Mouse (Mus musculus) frontal cortex, postnatal 14 days (tissue): ENCODE results near the gene Syndig1l.
A peak's percentile ranks its signal among the peaks of the same experiment; 100 is the strongest.

Source experiments
- DNase-seq, 2 experiments: peaks; one replicate each; pipeline ENCODE4 v3.0.0; 2022; ENCODE audit warnings: low spot score in 2 of 2

The Syndig1l gene

DNA sequence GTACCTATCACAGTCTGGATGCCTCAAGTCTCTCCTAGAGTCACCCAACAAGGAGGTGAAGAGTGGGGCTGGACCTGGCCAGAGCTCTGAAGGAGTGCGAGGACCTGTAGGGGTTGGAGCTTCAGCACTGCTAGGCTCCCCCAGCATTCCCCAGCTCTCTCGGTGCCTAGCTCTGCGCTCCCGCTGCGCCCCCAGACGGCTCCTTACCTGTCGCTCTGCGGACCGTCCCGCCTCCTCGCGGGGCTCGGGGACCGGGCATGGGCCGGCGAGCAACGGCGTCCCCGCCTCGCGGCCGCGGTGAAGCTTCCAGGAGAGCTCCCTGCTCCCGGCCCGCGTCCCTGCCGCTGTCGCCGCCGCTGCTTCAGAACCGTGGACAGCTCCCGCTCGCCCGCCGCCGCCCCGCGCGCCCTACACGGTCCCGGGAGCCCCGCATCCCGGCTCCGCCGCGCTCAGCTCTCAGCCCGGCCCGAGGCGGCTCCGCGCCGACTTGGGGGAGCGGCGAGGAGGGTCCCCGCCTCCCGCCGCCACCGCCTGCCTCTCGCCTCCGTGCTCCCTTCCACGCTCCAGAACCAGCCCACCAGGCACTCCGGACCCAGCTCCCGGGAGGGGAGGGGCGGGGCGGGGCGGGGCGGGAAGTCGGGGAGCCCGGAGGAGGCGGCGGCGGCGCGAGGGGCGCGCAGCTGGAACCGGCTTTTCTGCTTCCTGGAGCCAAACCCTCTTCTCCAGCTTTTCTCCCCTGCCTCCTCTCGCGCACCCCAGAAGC lies at the start of gene Syndig1l:
TSS of gene Syndig1l (minus strand) at position 513 of the 763 bp plus-strand sequence.
- peak in 1 of 2 experiments; percentile 29 for DNase-seq

DNA sequence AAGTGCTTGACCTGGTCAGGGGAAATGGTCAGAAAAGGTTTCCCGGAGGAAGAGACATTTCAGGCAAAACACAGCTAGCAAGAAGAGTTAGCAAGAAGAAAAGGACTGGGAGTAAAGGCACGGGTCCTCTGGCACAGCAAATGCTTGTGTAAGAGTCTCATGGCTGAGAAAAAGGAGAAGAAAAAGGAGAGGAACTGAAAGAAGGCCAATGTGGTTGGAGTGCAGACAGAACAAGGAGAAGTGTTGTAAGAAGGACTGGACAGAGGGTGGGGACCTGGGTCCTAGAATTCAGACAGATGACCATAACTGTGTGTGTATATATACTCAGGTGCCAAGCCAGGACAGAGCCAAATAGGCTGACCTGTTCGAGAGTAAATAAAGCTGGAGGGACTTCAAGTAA lies 49.5 kb upstream of the Syndig1l start:
- no peak for DNase-seq

DNA sequence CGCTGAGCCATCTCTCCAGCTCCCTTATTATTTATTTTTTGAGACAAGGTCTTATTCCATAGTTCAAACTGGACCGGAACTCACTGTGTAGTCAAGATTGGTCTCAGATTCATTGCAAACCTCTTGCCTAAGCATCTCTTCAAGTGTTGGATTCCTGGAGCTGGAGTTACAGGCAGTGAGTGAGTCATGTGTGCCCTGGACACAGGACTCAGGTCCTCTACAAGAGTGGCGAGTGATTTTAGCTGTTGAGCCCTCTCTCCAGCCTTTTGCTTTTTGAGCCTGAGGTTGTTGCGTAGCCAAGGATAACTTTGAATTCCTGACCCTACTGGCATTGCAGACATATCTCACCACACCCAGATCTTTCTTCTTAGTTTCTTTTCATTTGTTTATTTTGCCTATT lies 47.1 kb upstream of the Syndig1l start:
- no peak for DNase-seq

DNA sequence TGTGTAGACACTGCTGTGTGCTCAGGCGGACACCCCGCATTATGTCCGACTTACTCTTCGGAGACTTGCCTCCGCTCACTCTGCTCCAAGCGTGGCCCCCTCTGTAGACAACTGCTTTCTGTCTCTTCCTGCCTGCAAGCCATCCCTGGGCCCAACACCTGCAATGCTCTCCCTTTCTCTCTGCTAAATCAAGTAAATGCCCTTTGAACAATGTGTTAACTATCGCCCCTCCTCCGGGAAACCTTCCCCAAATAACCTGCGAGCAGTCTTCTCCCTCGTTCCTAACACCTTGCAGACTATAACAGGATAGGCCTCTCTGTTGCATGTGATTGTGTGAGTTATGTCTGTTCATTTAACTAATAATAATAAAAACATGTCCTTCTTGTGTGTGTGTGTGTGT lies 44.9 kb upstream of the Syndig1l start:
- no peak for DNase-seq

DNA sequence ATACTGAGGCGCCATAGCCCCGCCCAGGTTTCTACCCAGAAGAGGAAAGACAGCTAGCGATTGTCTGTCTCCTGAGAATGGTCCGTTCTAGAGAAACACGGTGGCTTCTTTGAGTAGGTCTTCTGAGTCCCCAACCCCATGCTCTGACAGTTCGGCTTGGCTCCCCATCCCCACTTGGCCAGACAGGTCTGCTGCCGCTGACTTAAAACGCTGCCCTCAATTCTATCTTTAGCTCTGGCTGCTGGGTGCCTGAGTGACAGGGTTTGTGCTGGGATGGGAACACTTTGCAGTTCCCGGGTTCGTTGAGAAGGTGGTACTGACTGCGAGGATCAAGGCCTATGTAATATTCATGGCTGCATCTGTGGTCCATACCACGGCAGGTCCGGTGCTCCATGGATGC lies 34.7 kb upstream of the Syndig1l start:
- no peak for DNase-seq

DNA sequence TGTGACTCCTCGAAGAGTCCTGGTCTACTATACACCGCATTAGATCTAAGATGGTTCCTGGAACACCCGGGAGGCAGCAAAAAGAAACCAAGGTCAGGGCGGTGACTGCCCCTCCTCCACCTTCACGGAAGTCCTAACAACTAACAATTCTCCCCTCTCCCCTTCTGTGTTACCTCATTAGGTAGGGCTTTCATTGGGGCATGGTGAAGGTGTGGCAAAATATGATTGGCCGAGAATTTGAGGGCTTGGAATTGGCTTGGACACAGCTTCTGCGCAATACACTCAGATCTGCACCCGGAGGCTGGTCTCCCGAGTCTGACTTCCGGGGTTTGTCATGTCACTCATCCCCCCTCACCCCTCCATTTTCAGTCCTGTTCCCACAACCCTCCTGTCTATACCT lies 29.8 kb upstream of the Syndig1l start:
- no peak for DNase-seq

DNA sequence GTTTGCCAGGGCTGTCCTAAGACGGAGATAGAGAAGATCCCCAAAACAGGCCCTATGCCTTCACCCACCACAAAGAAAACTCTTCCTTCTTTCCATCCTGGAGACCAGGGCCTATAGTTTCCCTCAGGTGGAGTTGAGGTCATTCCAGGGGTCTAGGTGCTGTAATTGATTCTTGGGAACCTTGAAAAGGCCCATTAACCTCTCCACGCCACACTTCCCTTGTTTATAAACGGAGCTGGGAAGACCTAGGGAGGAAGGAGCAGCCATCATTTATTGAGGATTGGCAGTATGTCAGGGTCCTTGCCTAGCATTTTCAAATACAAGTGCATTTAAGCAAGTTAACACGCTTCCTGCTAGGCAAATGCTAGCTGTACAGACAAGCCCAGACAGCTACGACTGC lies 28.8 kb upstream of the Syndig1l start:
- no peak for DNase-seq

DNA sequence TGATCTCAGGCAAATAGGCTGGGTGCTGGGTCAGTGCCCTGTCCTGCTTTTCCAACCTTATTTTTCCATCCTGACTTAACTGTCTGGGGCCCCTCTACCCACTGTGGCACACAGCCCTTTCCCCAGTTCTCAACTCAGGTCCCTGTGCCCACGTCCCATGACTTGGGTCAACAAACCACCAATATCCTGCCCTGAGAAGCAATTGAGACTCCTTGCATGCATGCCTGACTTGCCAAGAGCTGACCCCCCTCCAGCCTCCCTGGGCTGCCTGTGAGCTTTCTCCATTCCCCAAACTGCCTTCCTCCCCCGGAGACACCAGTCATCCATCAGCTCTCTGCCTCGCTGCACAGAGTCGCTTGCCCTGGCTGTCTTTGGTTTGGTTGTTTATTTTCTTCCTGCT lies 28.4 kb upstream of the Syndig1l start:
- DNase-seq = no peak

DNA sequence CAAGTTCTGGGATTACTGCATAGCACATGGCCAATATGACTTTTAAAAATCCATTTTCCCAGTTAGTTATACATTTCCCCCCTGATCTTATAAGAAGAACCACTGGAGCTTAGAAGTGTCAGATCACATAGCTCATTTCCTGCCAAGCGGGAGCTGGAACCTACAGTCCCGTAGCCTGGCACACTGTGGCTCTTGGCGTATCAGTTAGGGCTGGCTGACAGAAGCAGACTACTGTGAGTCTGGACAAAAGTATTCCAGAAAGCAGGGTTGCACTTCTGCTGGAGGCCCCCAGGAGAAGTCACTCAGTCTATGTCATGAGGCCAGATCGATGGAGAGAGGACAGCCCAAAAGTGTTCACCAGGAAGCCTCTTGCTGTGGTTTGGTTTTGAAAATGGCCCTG lies 27.8 kb upstream of the Syndig1l start:
- DNase-seq = no peak

DNA sequence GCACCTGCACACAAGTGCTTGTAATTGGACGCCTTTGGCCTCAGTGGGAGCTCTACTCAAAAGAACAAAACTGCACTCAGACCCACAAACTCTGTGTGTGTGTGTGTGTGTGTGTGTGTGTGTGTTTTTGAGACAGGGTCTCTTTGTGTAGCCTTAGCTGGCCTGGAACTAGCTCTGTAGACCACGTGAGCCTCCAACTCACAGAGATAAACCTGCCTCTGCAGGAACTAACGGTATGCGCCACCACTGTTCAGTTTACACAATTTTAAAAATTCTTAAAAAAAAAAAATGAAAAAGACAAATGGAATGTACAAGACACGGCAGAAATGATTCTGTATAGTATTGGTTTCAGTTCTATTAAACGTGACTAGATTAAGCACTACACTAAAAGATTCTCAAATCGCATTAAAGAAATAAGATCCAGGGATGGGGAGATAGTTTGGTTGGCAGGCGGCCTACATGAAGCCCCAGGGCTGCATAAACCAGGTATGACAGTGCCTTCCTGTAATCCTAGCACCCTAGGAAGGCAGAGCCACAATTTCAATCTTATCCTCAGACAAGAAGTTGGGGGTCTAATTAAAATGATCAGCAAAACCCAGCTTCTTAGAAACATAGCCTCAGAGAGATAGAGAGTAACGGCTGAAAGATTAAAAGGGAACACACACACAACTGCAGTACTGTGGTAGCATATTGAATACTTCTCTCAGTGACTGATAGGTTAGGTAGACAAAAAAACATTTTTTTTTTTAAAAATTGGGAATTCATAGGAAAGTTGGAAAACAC lies 20.0 kb upstream of the Syndig1l start:
- no peak for DNase-seq

DNA sequence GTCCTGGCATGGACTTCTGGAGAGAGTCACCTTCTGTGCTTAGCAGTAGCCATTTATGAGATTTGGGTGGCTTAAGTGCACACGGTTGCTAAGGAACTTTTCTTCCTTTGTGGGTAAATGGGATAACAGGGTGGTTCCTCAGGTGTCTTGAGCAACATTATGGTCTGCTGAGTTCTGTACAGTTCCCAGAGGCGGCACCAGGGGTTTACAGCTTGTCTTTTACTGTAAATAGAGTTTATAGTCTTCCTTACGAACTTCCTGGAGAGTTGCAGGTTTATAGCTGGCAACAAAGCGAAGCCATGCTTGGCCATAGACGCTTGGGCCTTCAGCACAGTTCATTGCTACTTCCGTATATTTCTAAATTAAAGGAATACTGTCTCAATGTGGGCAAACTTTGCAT lies 15.9 kb upstream of the Syndig1l start:
- no peak for DNase-seq

DNA sequence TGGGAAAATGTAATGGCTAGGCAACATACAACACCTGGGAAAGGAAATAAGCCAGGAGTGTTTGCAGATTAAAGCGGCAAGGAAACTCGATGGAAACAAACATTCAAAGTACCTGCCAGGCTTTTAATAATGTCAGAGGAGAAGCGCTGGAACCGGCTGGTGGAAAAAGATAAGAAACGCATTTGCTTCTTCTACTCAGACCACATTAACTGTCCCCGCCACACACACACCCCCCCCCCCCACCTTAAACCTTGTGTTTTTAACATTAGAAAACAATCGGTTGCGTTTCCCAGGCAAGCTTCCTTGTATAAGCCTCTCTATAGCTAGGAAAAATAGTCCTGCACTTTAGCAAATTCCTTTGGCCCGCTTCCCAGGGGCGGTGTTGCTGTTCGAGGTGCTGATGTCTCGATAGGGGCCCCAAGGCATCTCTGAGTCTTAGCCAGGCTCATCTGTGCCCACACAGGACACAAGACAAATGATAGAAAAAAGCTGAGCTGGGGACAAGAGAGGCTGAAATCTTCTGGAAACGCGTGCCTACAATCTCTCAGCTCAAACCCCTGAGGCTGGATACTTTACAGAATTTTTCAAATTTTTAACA lies 11.3 kb upstream of the Syndig1l start:
- no peak for DNase-seq

DNA sequence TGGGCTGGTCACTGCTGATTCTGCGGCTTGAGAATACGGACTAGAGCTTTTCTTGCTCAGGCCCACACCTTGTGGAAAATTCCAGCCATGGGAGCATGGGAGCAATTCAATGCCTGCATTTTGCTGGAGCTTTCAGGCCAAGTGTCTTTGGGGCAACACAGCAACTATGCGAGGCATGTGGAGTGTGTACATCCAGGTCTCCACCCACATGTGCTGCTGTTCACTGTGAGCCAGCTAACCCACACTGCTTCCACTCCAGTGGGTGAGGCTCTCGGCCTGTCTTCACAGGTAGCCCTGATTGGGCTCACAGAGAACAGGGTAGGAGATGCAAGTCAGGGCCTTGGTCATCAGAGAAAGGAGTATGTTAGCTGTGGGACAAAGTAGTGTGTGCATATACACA lies 9.2 kb upstream of the Syndig1l start:
- DNase-seq = no peak

DNA sequence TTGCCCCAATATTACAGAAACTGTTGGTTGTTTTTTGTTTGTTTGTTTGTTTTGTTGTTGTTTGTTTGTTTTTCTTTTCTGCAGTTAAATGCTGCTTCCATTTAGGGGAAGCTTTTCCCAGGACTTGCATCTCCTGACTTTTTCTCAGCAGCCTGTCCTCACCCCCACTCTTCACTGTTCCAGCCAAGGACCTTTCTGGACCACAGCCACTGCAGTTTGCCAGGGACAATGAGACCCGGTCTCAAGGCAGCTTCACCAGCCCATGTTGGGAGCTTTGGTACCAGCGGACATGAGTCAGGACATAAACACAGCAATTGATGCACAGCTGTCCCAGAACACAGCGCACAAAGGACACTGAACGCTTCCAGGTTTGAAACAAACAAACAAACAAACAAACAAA lies 8.3 kb upstream of the Syndig1l start:
- no peak for DNase-seq

DNA sequence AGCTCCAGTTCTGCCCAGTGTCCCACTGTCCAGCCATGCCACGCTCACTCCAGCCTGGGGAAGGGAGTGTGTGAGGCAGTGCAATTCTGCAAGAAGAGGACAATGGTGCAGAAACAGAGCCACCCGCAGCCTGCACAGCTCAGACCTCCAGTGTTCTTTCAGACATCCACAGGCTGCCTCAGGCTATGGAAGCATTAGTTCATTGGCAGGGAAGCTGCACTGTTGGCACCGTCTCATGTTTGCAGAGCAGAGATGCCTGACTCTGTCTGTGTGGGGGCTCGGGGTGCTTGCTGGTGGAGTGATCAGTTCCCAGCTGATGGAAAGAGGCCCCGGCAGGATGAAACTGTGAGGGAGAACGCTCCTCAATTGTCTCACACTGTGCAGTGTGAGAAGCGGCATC lies 4.0 kb upstream of the Syndig1l start:
- DNase-seq = no peak

DNA sequence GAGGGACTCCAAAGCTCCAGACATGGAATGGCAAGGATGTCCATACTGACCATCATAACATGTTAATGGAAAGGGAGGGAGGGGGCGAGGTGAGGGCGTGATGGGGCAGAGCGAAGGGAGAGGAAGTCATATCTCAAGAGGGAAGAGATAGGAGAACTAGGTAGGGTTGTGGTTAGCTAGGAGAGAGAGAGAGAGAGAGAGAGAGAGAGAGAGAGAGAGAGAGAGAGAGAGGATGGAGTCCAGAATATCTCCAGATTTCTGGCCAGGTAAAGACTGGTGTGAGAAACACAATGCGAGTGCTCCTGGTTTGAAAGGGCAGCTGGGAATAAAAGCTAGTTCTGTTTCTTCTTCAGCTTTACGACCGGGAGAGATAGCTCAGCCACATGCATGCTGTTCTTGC lies 6.5 kb downstream of the Syndig1l start:
- no peak for DNase-seq

DNA sequence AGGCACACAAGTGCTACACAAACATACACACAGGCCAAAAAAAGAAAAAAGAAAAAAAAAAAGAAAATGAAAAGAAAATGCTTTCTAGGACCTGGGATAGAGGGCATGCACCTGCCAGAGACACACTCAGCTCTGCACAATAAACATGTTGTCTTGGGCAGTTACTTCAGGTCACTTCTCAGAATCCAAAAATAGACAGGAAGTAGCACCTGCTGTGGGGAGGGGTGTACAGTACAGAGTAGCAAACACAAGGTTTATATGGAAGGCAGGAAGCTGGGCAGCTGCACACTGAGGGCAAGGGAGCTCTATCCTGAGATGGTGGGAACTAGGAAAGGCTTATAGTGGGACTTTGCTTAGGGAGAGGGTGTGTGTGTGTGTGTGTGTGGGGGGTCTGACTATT lies 7.3 kb downstream of the Syndig1l start:
- no peak for DNase-seq

DNA sequence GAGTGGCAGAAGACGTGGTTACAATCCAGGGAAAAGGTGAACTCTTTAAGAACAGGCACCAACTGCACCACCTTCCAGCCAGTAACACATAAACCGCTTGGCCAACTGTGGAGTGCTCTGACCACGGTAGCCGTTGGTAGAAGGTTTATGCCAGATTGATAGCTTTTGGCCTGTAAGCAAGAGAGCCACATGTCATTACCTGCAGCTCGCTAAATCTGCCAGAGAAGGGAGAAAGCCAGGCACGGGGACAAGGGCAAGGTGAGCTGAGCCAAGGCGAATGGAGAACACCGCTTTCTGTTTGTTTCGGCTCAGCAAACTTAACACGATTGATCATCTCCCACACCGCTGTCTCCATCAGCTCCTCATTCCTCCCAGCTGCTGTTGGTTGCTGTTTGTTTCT lies 9.6 kb downstream of the Syndig1l start:
- no peak for DNase-seq

DNA sequence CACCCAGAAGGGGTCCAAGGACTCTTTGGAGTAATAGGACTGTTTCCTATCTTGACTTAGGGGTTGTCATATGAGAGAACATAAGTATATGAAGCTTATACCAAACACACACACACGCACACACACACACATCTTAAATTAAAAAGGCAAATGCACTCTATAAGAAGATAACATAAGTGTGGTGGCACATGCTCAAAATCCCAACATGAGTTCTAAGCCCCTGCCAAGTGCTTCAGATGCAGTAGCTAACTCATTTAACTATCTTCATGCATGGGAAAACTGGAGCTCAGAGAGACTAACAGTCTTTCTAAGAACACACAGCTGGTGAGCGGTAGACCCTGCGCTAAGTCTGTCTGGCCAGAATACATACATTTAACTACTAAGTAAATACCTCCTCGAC lies 11.1 kb downstream of the Syndig1l start:
- DNase-seq = no peak

DNA sequence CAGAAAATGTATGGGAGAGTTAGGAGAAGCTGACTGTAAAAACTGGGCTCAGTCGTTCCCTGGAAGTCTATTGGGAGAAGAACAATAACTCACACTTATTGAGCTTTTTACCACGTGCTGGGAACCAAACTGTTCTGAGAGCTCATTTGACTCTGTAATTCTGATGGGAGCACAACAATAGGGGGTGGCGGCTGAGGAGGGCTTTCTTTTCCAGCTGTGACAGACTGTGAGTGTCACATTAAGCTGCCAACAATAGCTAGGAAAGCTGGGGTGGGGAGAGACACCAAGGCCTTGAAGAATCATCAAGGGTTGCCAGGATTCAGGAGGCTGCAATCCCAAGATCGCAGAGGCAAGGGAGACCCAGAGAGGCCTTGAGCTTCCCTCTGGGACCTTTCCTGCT lies 12.5 kb downstream of the Syndig1l start:
- no peak for DNase-seq

DNA sequence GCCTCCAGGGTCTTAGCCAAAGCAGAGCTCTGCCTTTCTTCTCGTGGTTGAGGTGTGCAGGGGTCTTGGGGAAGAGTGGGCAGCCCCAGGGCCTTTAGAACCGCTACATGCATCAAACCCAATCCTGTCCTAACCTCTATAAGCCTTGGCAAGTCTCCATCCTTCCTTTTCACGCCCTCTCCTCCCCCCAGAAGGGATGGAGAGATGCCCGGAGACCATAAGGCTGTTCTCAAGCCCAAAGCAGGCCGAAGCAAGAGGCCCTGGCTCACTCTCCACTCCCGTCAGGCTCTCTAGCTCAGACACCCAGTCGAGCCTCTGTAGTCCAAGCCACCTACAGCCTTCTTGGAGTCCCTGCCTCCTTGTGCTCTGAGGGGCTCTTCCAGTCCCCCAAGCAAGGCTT lies 14.1 kb downstream of the Syndig1l start:
- no peak for DNase-seq

DNA sequence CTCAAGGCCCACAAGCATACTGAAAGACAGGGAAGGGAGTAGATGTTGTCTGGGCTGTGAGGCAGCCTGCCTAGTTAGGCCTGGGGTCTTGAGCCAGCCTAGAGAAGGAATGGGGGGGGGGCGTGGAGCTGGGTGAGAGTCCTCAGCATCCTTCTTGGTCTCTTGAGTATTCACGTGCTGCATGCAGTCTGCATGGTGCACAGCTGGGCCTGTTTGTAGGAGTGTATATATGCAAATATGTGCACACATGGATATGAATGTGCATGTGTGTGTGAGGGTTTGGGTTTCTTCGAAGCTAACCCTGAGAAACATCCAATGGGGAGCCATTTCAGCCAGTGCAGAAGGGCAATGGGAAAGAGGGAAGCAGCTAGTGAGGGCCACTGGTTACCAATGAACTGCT lies 22.6 kb downstream of the Syndig1l start:
- DNase-seq = no peak
